Mouse (Mus musculus) limb, embryonic 15.5 days (tissue): Measurements from ENCODE around the gene Akr1b10. TPM values are rescaled to one million over a fixed set of nuclear protein-coding genes. Genes with fewer than 3 reads are reported as not detected.

Experiments
- ATAC-seq: fragments of 200-750 bp; cut with Nextera tagmentation; 2 replicates; pipeline ENCODE4 v1.8.0; 2017; ENCODE audit warnings: low read depth, moderate TSS enrichment; ENCODE audit not compliant: insufficient number of reproducible peaks, low FRiP score, low TSS enrichment
- H3K27ac ChIP-seq: fragments of 300-500 bp; sonication (generic); 2 replicates; pipeline ENCODE4 v1.5.1; 2015; ENCODE audit warnings: moderate library complexity, mild to moderate bottlenecking, inconsistent platforms
- H3K27me3 ChIP-seq: fragments of 300-500 bp; sonication (generic); 2 replicates; pipeline ENCODE4 v1.6.1; 2015; ENCODE audit warnings: inconsistent platforms
- H3K36me3 ChIP-seq: fragments of 300-500 bp; sonication (generic); 2 replicates; pipeline ENCODE4 v1.6.1; 2015; ENCODE audit warnings: inconsistent platforms
- H3K4me1 ChIP-seq: fragments of 300-500 bp; sonication (generic); 2 replicates; pipeline ENCODE4 v1.6.1; 2015; ENCODE audit warnings: inconsistent platforms
- H3K4me2 ChIP-seq: fragments of 300-500 bp; sonication (generic); 2 replicates; pipeline ENCODE4 v1.6.1; 2015; ENCODE audit warnings: mild to moderate bottlenecking, inconsistent platforms
- H3K4me3 ChIP-seq: fragments of 300-500 bp; sonication (generic); 2 replicates; pipeline ENCODE4 v1.5.1; 2015; ENCODE audit warnings: mild to moderate bottlenecking, inconsistent platforms
- H3K9ac ChIP-seq: fragments of 300-500 bp; sonication (generic); 2 replicates; pipeline ENCODE4 v1.6.1; 2015; ENCODE audit warnings: inconsistent platforms
- H3K9me3 ChIP-seq: fragments of 300-500 bp; sonication (generic); 2 replicates; pipeline ENCODE4 v1.6.1; 2016; ENCODE audit warnings: inconsistent platforms
- WGBS: fragments of 180-500 bp; shearing (Covaris S2); methylation state at CpG from one replicate; pipeline ENCODE4 v1.1.7; 2015; 5-methylcytosine and 5-hydroxymethylcytosine counted together
- polyA plus RNA-seq: library from polyadenylated mRNA; unstranded; fragments of >200 nt; fragmentation: Nextera tagmentation; extraction: Ambion mirVana; gene quantifications from 2 replicates; pipeline ENCODE4 v1.2.1, GENCODE M21; 2015

Akr1b10 gene
- polyA plus RNA-seq, 1 experiment from 2014 or later: 10.0 TPM

GRCm38 (mm10) chr6:34416521-34416920, 32.5 kb downstream of the Akr1b10 start:
- 91% methylated on average over 2 of the region's 2 CpGs for WGBS
- no peak for ATAC-seq
- no peak overlapping the region for H3K4me3 ChIP-seq
- no peak overlapping the region for H3K9ac ChIP-seq
- H3K27me3 ChIP-seq: no peaks in the 10 kb centered on the region
- no peaks in the 10 kb centered on the region for H3K36me3 ChIP-seq
- H3K27ac ChIP-seq: no peak overlapping the region
- H3K4me1 ChIP-seq: no peaks in the 10 kb centered on the region
- no peak overlapping the region for H3K4me2 ChIP-seq
- H3K9me3 ChIP-seq: no peaks in the 10 kb centered on the region

GRCm38 (mm10) chr6:34419071-34419470, 35.1 kb downstream of the Akr1b10 start:
- Histone ChIP-seq H3K27me3 (no peaks in the 10 kb centered on the region), H3K4me1 (no peaks in the 10 kb centered on the region), H3K9me3 (no peaks in the 10 kb centered on the region), H3K36me3 (no peaks in the 10 kb centered on the region), H3K4me3 (no peak overlapping the region), H3K4me2 (no peak overlapping the region), H3K9ac (no peak overlapping the region), H3K27ac (no peak overlapping the region)
- ATAC-seq: no peak

- WGBS: 71% methylated on average over 2 of the region's 2 CpGs
- Histone ChIP-seq H3K9ac (no peak overlapping the region), H3K27ac (no peak overlapping the region), H3K4me1 (no peaks in the 10 kb centered on the region), H3K9me3 (no peaks in the 10 kb centered on the region), H3K4me2 (no peak overlapping the region), H3K27me3 (no peaks in the 10 kb centered on the region), H3K36me3 (no peaks in the 10 kb centered on the region), H3K4me3 (no peak overlapping the region)
- no peak for ATAC-seq
These were observed 55.0 kb downstream of the Akr1b10 start for GRCm38 (mm10) chr6:34439006-34439405.

- Histone ChIP-seq H3K4me3 (no peak overlapping the region), H3K27me3 (no peaks in the 10 kb centered on the region), H3K4me1 (no peaks in the 10 kb centered on the region), H3K9me3 (no peaks in the 10 kb centered on the region), H3K4me2 (no peak overlapping the region), H3K9ac (no peak overlapping the region), H3K27ac (no peak overlapping the region), H3K36me3 (no peaks in the 10 kb centered on the region)
- no peak for ATAC-seq
- 60% methylated on average over 9 of the region's 9 CpGs for WGBS
These were observed 57.7 kb downstream of the Akr1b10 start for GRCm38 (mm10) chr6:34441556-34442257.

GRCm38 (mm10) chr6:34443791-34444190, 59.8 kb downstream of the Akr1b10 start:
- no peak for ATAC-seq
- no peak overlapping the region for H3K27ac ChIP-seq
- no peaks in the 10 kb centered on the region for H3K9me3 ChIP-seq
- WGBS: 83% methylated on average over 2 of the region's 2 CpGs
- H3K27me3 ChIP-seq: no peaks in the 10 kb centered on the region
- H3K4me1 ChIP-seq: no peaks in the 10 kb centered on the region
- H3K9ac ChIP-seq: no peak overlapping the region
- no peak overlapping the region for H3K4me3 ChIP-seq
- H3K36me3 ChIP-seq: no peaks in the 10 kb centered on the region
- no peak overlapping the region for H3K4me2 ChIP-seq

Other genes with a start within 250 kb of the Akr1b10 start
- 47.6 and 47.8 TPM in 2 replicates for gene Slc35b4, start 207.1 kb upstream of the Akr1b10 start, polyA plus RNA-seq
- 140 and 166 TPM in 2 replicates for gene Akr1b3, start 66.7 kb upstream of the Akr1b10 start, polyA plus RNA-seq
- gene Akr1b8, start 30.1 kb upstream of the Akr1b10 start, polyA plus RNA-seq: 5.7 and 6.7 TPM in 2 replicates
- gene Akr1b7, start 28.1 kb downstream of the Akr1b10 start, polyA plus RNA-seq: 0.12 TPM in 1 of 2 replicates, not detected in the other
- 43.2 and 45.4 TPM in 2 replicates for gene Bpgm, start 92.0 kb downstream of the Akr1b10 start, polyA plus RNA-seq
- gene Cald1, start 214.3 kb downstream of the Akr1b10 start, polyA plus RNA-seq: 272 and 288 TPM in 2 replicates